Mouse (Mus musculus) gastrocnemius, postnatal 4 days (tissue): Measurements from ENCODE around the gene Gm30191. TPM values are rescaled to one million over a fixed set of nuclear protein-coding genes. Genes with fewer than 3 reads are reported as not detected.
A peak's percentile ranks its signal among the peaks of the same experiment; 100 is the strongest.
"Not testable (repeated sequence)": the region's sequence is repeated elsewhere in the genome, so short reads cannot be mapped to it uniquely, and the experiment has no call there.

Experiments
- DNase-seq, 2 experiments: peaks; one replicate each; pipeline ENCODE4 v3.0.0; 2021 to 2022; ENCODE audit warnings: low spot score in 2 of 2, mixed read lengths in 2 of 2
- total RNA-seq, 2 experiments: library from RNA; stranded (reverse); gene quantifications; 2 replicates each; pipeline ENCODE4 v1.2.3; 2021

Gene Gm30191
- total RNA-seq, 2 experiments from 2014 or later, result not detected

DNA sequence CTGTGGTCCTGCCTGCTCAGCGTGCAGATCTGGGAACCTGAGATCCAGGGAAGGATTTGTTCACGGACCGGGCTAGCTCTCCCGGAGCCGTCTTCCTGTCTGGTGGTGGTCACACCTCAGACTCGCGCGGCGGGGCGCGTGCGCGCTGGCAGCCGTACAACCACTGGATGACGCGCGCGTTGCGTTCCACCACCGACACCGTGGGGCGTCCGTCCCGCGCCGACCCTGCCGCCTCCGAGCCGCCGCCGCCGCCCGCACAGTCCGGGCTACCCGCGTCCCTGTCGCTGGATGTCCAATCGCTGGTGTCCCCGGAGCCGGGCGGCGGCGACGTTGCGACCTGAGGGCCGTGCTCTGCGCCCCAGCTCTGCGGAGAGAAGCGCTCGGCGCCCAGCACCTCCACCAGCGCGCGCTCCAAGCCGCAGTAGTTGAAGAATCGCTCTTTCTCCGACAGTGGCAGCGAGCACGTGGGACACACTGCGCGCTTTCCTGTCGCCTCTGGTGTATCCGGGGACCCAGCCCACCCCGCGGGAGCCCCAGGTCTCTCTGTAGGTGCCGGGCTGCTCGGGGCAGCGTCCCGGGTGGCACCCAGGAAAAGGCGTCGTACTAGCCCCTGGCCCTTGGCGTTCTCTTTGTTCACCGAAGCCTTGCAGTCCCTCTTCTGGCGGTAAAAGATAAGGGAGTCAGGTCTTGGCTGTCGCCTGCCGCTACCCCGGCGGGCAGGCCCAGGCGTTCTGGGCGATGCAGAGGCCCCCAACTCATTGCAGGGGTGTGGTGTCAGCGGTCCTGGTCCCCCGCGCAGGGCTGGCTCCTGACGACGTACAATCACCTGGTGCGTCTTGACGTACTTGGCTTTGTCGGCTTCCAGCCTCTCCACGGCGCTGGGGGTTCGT, 4.8 kb downstream of the Gm30191 start:
- DNase-seq, result peak in 1 of 2 experiments; percentile 37

DNA sequence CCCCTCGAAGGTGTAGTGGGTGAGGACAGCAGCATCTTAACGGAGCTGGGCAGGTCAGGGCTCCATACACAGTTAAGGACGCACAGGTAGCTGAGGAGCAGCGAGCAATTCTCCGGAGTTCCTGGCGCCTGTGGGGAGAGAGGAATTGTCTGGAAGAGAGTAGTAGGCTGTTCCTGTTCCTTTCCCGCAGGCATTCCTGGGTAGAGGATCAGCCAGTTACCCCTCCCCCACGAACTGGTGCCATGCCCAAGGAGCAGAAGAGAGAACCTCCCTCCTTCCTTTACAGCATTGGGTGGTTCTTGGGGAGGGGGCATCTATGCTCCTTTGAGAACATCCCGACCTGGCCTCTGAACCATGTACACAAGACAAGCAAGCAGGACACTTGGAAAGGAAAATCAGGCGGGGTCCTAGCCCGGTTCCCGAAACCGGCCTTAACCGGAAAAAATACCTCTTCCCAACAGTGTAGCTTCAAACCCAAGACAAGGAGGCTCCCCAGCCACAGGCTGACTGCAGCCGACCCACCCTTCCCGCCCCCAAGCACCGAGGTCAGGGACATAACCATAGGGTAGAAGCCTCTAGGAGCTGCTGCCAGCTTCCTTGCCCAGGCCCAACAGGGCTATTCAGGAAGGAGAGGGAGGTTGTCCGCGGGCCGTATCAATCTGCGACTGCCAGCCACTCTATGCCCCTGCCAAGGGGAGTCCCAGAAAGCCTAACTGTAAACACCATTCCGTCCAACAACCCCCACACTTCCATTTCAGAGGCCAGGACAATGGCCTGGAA, 5.6 kb downstream of the Gm30191 start:
- no peak for DNase-seq

DNA sequence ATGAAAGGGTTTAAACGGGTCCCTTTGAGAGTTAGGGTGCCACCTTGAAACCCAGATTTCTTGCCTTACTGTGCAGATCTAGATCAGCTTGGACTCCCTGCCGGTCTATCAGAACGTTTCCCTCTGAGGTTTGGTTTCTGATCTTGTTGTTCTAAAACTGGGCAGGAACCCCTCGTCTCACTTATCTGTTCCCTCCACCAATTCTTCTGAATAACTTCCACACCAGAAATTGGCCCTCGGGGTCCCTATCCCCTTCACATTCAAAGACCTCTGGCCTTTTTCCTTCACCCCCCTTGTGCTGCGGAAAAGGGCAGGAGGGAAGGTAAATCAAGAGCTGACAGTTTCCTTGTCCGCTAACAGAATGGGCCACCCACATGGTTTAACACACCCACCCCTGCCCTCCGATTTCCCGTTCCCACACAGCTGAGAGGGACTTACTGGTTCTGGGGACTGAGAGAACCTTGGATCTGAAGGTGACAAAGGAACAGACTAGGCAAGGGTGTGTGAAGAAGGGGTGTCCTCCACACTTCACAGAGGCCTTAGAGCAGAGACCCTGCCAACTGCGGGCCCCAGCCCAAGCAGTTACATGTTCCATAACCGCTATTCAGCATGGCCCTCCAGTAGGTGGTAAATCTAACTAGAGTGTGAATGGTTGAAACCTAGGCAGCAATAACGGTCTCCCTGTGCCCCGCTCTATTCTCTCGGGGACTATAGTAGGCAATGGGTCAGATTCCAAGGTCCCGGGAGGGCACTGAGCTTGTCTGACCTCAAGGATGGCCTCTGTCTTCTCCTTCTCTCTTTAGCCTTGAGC, 6.4 kb downstream of the Gm30191 start:
- no peak for DNase-seq

DNA sequence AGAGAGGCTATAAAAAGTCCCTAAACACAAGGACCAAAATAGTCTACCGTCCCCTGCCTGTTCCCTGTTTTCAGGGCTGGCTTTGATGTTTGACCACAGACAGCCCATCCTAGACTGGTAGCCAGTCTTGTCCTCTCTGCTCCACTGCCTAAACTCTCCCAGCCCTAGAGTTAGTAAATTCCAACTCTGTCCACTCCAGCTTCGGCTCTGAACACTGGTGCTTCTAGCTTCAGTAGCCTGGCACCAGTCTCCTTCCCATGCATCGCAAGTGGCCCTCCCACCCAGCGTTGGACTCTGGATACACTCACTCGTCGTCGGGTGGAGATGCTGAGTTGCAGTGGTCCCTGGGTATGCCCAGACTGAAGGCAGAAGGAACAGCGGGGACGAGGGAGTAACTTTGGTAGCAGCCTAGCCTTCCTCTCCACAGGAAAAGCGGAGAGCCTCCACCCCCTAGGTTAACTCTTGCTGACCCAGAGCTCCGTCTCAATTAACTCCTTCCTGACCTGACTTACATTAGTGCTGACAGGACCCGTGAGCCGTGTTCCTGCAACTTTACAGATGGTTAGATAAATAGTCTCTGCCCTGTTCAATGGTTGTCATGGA, 7.1 kb downstream of the Gm30191 start, which contains the start of gene Grrp1:
Grrp1 (minus strand) TSS at position 385 of the 603 bp plus-strand sequence.
- DNase-seq, result no peak

DNA sequence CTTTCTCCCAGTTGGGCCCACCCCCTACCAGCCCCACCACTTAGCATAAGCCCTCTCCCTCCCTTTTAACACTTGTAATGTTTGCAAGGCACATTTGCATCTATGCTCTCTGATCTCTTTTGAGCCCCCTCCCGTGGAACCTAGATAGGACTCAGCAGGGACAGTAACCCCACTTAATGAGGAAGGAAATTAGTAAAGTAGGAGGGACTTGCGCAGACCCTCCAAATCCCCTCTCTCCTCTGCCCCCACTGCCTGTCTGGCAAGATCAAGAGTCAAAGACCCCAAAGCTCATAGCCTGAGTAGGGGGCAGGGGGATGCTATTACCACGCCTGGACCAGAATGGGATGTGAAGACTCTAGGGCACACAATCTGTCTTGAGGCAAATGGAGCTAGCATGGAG, 8.1 kb downstream of the Gm30191 start:
- DNase-seq, result no peak

DNA sequence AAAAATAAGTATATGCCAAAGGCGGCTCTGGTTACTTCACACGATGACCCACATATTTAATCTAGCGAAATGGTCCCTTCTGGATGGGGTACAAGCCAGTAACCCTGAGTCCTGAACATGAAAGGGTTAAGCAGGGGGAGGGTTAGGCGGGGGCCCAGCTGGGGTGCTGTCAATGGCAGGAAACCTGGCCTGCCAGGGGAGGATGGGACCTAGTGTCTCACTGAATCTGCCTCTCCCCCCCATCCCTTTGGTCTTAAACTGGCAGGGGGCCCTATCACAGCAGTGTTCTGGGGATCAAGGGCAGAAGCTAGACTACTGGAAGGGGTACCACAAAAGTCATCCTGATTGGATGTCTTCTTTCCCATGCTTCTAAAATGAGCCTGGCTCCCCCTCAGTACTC, 9.1 kb downstream of the Gm30191 start:
- no peak for DNase-seq

DNA sequence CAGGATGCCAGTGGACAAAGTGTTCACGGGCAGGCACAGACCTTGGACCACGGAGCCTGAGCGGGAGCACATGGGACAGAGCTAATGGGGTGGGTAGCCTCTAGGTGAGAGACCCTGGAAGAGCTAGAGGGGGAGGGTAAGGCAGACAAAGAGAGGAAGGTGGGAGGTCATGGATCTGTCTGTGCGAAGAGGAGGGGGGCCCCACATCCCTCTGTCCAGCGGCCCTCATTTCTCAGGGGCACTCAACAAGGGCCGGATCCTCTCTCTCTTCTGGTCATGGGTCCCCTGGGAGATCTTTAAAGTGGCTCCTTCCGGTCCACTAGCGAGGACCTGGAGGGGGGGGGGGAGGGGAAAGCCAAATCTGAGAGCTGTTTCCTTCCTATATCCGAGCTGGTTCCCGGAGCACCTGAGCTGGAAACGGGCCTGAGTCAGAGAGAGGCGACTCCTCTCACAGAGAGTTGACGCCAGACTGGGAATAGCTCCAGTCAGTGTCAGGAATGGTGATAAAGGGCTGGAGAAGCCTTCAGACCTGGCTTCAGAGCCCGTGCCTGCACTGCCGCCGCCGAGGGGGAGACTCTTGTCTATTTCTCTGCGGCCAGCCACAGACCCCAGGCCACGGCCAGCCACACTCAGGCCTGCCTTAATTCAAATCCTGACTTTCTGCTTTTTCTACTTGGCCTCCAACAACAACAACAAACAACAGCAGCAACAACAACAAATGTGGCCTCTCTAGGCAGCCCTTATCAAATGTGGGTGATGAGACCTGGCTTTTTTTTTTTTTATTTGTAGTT, 9.9 kb downstream of the Gm30191 start:
- no peak for DNase-seq

DNA sequence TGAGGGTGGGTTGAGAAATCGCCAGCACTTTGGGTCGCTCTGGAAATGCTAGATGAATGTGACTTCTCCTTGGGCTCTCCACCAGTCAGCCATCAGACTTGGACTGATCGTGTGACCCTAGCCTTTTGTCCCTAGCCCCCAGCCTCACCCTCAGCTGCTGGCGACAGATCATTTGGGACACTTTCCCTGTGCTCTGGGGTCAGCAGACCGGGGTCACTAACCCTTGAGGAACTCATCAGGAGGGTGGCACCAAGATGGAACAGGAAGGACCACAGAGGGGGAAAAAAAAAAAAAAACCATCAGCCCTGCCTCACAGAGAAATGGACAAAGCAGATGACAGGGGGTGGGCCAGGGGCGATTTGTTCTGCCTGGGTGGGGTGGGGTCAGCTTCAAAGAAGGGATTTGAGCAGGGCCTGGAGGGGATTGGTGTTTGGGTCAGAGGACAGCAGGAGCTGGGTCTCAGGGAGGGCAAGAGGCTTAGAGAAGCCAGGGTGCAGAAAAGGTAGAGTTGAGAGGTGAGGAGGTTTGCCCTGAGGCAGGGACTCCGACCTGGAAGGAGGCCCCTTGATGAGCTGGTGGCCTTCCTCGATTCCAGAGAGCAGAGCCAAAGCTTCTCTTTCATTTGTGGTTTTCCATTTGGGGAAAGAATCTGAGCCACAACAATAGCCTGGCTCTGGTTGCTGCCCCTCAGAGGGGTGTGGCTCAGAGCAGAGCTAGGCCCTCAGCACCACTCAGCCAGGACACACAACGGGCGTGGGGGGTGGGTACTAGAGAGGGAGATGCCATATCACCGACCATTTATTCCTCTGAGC, 10.7 kb downstream of the Gm30191 start:
- DNase-seq, result no peak

DNA sequence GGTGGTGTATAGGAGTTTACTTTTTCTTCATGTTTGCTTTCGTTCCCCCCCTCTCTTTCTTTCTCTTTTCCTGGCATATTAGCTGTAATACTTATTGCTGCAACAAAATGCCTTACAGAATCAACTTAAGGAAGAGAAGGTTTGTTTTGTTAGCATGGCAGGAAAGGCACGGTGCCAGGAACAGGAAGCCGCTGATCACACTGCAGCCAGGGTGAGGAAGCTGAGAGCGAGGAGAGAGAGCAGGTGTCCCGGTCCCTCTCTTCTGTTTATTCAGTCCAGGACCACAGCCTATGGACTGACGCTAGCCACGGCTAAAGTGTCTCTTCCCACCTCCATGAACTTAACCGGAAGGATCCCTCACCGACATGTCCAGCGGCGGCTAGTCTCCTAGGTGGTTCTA, 11.6 kb downstream of the Gm30191 start:
- DNase-seq, result no peak

DNA sequence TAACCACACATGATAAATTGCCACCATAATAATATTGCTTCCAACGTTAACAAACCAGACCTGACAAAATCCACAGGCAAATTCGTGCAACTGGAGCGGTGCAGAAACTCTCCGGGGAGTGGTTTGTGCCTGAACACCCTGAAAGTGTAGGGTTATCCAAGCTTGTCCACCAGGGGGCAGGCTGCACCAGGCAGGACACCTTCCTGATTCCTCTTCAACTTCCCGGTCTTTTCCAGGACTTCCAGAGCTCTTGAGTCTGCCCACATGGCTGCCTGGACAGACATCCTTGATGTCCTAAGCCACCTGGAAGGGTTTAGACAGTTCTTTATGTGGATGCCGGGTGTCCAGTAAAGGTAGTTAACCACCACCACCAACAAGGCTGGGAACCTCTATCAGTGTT, 16.5 kb downstream of the Gm30191 start:
- peak in 1 of 2 experiments; percentile 64 for DNase-seq

DNA sequence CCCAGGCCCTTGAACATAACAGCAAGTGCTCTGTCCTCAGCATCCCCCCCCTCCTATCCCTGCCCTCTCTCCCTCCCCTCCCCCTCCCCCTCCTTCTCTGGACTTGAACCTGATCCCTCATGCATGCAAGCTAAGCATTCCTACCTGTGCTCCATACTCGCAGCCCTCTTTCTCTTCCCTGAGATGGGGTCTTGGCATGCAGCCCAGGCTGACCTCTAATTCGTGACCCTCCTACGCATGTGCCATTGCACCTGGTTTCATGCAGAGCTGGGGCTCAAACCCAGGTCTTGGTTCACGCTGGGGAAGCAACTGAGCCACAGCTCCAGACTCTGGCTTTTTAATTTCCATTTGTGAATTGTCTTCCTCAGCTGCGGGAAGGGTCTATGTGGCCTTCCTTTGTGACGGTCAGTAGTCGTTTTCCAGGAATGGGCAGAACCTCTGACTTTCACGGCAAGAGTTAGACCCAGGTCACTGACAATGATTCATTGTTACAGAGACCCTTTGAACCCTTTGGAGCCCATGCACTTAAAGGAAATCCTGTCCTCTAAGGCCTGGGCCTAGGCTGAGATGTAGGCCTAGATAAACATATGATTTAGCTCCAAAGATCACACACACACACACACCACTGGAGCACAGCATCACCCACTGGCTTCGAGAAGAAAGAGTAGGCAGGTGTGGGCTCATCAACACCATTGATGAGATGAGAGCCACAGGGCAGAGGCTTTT, 19.3 kb downstream of the Gm30191 start:
- no peak for DNase-seq

DNA sequence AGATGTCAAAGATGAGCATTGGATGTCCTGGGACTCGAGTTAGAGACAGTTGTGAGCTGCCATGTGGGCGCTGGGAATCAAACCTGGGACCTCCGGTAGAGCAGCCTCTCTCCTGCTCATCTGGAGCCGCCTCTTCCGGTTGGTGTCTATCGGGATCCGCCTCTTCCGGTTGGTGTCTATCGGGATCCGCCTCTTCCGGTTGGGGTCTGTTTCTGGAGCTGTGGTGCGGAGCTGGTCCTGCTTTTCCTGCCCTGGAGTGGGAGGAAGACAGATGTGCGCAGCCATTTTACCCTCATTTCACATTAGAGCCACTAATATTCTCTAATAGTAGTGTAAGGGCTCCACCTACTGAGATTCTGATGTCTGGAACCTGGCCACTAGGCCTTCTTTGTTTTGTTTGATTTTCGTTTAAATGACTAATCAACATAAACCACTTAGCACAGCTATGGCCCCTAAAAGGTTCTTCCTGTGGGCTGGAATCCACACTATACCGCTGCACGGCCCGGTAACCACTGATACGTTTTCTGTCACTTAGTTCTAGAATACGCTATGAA, 21.4 kb downstream of the Gm30191 start:
- DNase-seq, result no peak

DNA sequence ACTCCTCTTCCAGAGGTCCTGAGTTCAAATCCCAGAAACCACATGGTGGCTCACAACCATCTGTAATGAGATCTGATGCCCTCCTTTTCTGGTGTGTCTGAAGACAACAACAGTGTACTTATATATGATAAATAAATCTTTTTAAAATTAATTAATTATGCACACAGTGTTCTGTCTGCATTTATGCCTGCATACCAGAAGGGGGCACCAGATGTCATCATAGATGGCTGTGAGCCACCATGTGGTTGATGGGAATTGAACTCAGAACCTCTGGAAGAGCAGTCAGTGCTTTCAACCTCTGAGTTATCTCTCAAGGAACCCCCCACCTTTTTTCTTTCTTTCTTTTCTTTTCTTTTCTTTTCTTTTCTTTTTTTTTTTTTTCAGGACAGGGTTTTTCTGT, 22.9 kb downstream of the Gm30191 start:
- DNase-seq, result not testable (repeated sequence)

DNA sequence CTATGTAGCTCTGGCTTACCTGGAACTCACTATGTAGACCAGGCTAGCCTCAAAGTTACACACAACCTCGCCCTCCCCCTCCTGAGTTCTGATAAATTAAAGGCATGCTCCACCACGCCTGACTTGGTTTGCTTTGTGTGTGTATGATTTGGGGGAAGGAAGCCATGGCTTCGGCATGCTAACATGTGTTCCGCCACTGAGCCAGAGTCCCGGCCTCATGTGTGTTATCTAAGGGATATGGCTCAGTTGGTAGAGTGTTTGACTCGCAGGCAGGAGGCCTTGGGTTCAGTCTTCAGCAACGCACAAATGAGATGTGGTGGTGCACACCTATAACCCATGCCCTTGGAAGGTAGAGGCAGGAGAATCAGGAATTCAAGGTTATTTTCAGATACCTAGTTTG, 25.2 kb downstream of the Gm30191 start:
- no peak for DNase-seq

DNA sequence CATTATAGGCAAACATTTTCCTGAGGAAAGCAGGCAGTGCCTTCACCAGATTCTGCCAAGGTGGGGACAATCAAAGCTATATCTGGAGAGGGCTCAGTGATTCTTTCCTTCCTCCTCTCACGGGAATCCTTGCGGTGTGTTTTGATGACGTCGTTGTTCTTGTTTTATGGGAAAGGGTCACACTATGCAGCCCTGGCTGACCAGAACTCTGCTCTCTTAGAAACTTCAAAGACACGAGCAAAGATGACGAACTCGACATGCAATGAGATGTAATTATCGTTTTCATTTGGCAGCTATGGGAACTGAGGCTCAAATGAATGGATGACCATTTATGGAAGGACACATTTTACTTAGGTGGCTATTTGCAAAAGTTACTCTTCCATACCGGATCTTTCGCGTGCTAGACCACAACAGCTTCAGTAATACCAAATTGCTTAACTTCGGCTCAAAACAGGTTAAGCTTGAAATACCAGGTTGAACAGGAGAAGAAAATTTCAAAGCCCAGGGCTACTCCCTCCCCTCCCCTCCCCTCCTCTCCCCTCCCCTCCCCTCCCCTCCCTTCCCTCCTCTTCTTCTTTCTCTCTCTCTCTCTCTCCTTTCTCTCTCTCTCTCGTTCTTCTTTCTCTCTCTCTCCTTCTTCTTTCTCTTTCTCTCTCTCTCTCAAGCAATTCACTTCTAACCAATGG, 26.1 kb downstream of the Gm30191 start:
- DNase-seq, result no peak

DNA sequence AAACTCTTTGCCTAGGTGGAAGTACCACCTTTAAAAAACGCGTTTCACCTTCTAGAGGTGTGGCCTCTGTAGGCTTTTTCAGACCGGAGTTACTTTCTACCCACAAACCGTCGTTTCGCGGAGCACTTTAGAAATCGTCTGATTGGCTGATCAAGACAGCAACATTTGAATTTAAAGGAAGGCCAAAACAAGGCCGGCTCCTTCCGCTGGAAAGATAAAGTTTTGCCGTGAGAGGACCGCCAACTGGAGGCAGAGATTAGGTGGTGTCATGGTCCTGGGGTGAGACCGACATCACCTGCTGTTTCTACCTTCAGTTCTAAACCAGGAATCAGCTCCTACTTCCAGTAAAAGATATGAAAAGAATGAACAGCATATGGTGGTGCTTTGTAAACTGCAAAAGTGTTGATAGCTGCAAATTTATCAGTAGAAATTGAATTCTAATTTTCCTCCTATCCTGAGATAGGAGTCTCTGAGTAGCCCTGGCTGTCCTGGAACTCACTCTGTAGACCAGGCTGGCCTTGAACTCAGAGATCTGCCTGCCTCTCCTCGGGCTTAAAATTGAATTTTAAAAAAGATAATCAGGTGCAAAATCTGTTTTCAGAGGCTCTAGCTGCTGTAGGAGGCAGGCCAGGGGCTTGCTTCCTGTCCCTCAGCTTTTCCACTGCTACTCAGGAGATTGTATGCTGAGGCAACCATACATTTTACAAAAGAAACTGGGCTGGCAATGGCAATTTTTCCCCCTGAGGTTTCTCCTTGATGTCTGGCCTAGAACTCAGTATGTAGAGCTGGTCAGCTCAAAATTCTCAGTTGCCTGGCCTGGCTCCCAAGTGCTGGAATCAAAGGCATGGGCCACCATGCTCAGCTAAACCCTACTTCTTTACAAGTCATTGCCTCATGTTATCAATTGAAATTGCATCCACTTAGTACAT, 26.9 kb downstream of the Gm30191 start:
- DNase-seq, result no peak

DNA sequence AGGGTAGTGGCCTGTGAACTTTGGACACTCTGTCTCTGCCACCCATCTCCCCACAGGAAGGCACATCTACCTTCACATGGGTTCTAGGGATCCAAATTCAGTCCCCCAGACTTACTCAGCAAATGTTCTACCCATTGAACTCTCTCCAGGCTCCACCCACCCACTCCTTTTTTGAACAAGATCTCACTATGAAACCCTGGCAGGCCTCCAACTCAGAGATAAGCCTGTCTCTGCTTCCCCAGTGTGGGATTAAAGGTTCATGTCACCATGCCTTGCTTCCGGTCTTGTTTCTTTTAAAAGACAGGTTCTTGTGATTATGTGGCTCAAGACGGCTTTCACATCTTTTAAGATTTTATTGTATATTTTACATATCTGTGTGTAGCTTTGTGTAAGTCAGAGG, 38.2 kb downstream of the Gm30191 start:
- DNase-seq, result no peak
